Mouse (Mus musculus) intestine, postnatal 0 days (tissue): ENCODE results near the gene Acsl5. TPM values are rescaled to one million over a fixed set of nuclear protein-coding genes. Genes with fewer than 3 reads are reported as not detected.
A peak's percentile ranks its signal among the peaks of the same experiment; 100 is the strongest.

ENCODE experiments used
- ATAC-seq: fragments of 200-750 bp; cut with Nextera tagmentation; 2 replicates; pipeline ENCODE4 v1.8.0; 2017; ENCODE audit warnings: mild to moderate bottlenecking, moderate TSS enrichment, moderate library complexity
- H3K27ac ChIP-seq: fragments of 300-500 bp; sonication (generic); 2 replicates; pipeline ENCODE4 v1.5.1; 2014; ENCODE audit warnings: mild to moderate bottlenecking, low read depth, low read length, moderate library complexity
- H3K27me3 ChIP-seq: fragments of 300-500 bp; sonication (generic); replicated peaks from 2 replicates; pipeline ENCODE4 v1.6.1; 2014; ENCODE audit warnings: low read length, mixed read lengths; ENCODE audit not compliant: control insufficient read depth, insufficient read depth
- H3K36me3 ChIP-seq: fragments of 300-500 bp; sonication (generic); 2 replicates; pipeline ENCODE4 v1.6.1; 2014; ENCODE audit warnings: mild to moderate bottlenecking, moderate library complexity; ENCODE audit not compliant: control insufficient read depth, insufficient read depth
- H3K4me1 ChIP-seq: fragments of 300-500 bp; sonication (generic); replicated peaks from 2 replicates; pipeline ENCODE4 v1.6.1; 2014; ENCODE audit warnings: antibody characterized with exemption, low read length, mixed read lengths; ENCODE audit not compliant: control insufficient read depth, insufficient read depth
- H3K4me2 ChIP-seq: fragments of 300-500 bp; sonication (generic); replicated peaks from 2 replicates; pipeline ENCODE4 v1.6.1; 2014; ENCODE audit warnings: low read depth, mild to moderate bottlenecking, moderate library complexity
- H3K4me3 ChIP-seq: fragments of 300-500 bp; sonication (generic); 2 replicates; pipeline ENCODE4 v1.5.1; 2014; ENCODE audit warnings: low read depth, low read length
- H3K9ac ChIP-seq: fragments of 300-500 bp; sonication (generic); 2 replicates; pipeline ENCODE4 v1.6.1; 2014; ENCODE audit warnings: mild to moderate bottlenecking, low read depth, low read length
- H3K9me3 ChIP-seq: fragments of 300-500 bp; sonication (generic); 2 replicates; pipeline ENCODE4 v1.6.1; 2016; ENCODE audit warnings: mixed run types; ENCODE audit not compliant: control insufficient read depth
- CTCF ChIP-seq: sonication (generic); IDR thresholded peaks from 2 replicates; pipeline ENCODE4 v1.5.1; 2016; ENCODE audit warnings: low read depth, mild to moderate bottlenecking, control low read depth, antibody characterized with exemption, moderate library complexity
- WGBS: fragments of 180-500 bp; shearing (Covaris S2); extraction: QIAGEN DNeasy Blood & Tissue Kit; methylation state at CpG from one replicate; pipeline ENCODE4 v1.1.7; 2014; 5-methylcytosine and 5-hydroxymethylcytosine counted together
- polyA plus RNA-seq: library from polyadenylated mRNA; unstranded; fragments of >200 nt; fragmentation: Nextera tagmentation; extraction: Ambion mirVana; gene quantifications from 2 replicates; pipeline ENCODE4 v1.2.1, GENCODE M21; 2015

The Acsl5 gene
- polyA plus RNA-seq, 1 experiment from 2014 or later: 1,862 TPM

DNA sequence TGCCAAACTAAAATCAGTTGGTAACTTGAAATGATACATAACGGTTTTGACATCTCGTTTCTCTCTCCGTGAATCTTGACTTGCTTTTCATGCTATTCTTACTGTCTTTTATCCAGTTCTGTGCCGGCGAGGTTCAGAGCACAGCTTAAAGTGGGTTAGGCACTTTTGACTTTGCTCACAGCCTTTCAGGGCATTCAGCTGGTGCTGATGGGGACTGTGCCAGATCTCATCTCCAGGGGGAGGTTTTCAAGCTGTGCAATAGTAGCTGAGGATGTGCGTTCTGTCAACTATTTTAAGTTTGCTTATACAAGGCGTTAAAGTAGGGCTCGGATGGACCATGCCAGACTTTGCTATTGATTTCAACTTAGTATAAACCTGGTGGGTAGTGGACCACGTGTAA, 85.3 kb downstream of the Acsl5 start:
- ATAC-seq: no peak
- H3K9me3 ChIP-seq: no peaks in the 10 kb centered on the region
- no peak overlapping the region for H3K4me3 ChIP-seq
- no peak overlapping the region for H3K27ac ChIP-seq
- H3K9ac ChIP-seq: no peak overlapping the region
- no peak for TF ChIP-seq CTCF
- no peaks in the 10 kb centered on the region for H3K27me3 ChIP-seq
- H3K4me2 ChIP-seq: no peak overlapping the region
- H3K4me1 ChIP-seq: no peaks in the 10 kb centered on the region
- 76% methylated on average over 9 of the region's 9 CpGs for WGBS
- H3K36me3 ChIP-seq: 0 out of 2 replicates have a peak, but pooled peaks cover 4% of the 10 kb centered on the region

DNA sequence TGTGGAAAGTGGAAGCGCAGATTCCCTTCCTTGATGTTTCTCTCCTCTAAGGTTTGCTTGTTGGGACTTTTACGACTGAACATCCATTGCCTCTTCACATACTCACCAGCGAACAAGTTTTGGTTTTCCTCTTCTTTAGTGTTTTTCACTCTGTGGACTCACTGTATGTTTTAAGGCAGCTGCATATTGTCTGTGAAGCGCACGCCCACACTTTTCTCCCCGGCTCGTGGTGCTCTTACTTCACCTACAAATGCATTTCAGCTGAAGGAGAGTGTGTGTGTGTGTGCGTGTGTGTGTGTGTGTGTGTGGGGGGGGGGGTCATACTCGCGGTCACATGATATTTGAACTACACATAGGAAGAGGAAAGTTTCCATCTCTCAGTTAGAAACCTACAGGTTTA, 85.9 kb downstream of the Acsl5 start:
- Histone ChIP-seq H3K27ac (no peak overlapping the region), H3K9ac (no peak overlapping the region), H3K4me1 (no peaks in the 10 kb centered on the region), H3K4me3 (no peak overlapping the region), H3K4me2 (no peak overlapping the region), H3K9me3 (no peaks in the 10 kb centered on the region), H3K27me3 (no peaks in the 10 kb centered on the region), H3K36me3 (0 out of 2 replicates have a peak, but pooled peaks cover 4% of the 10 kb centered on the region)
- TF ChIP-seq CTCF: no peak
- no peak for ATAC-seq
- WGBS: 88% methylated on average over 10 of the region's 10 CpGs

DNA sequence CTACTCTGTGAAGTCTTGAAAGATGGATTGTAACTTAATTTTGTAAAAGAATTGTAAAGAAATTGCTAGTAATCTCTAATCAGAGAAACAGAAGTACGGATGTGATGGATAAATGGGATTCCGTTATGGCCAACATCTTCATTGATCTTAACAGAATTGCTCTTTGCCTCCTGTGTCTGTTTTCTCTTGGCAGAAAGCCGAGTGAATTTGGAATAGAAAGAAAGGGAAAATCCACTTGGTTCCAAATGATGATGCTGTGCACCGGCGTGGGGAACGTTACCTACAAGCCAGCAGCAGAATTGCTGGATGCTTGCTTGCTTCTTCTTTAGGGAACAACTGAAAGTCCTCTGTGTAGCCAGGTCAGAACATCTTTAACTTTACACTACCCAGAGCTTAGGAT, 88.8 kb downstream of the Acsl5 start:
- WGBS: 88% methylated on average over 6 of the region's 6 CpGs

DNA sequence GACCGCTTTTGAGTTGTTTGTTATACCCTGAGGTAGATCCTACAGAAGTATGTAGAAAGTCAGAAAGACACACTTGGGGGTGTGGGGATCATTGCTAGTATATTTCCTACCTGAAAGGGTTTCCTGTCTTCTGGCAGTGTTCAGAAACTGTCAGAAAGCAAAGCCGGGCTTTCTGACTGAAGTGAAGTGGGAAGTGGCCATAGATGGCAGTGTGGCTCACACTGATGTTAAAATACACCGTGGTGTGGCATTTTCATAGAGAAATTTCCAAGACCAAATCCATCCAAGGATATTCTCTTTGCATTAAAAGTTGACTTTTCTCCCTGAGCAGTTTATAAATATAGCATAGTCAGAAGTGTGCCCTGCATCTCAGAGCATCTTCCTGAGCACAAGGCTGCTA, 89.6 kb downstream of the Acsl5 start:
- 0 out of 2 replicates have a peak, but pooled peaks have one; percentile 29 for TF ChIP-seq CTCF
- no peak overlapping the region for H3K4me3 ChIP-seq
- no peaks in the 10 kb centered on the region for H3K4me1 ChIP-seq
- H3K27me3 ChIP-seq: no peaks in the 10 kb centered on the region
- ATAC-seq: no peak
- 68% methylated on average over 3 of the region's 3 CpGs for WGBS
- H3K9me3 ChIP-seq: no peaks in the 10 kb centered on the region
- no peak overlapping the region for H3K4me2 ChIP-seq
- H3K36me3 ChIP-seq: no peaks in the 10 kb centered on the region
- no peak overlapping the region for H3K27ac ChIP-seq
- no peak overlapping the region for H3K9ac ChIP-seq

More for the DNA sequence above, 88.8 kb downstream of the Acsl5 start:
- H3K36me3 ChIP-seq: no peaks in the 10 kb centered on the region
- no peak overlapping the region for H3K9ac ChIP-seq
- H3K27me3 ChIP-seq: no peaks in the 10 kb centered on the region
- no peak overlapping the region for H3K4me3 ChIP-seq
- no peak overlapping the region for H3K27ac ChIP-seq
- no peaks in the 10 kb centered on the region for H3K4me1 ChIP-seq
- ATAC-seq: no peak
- H3K4me2 ChIP-seq: no peak overlapping the region
- no peaks in the 10 kb centered on the region for H3K9me3 ChIP-seq
- TF ChIP-seq CTCF: no peak

DNA sequence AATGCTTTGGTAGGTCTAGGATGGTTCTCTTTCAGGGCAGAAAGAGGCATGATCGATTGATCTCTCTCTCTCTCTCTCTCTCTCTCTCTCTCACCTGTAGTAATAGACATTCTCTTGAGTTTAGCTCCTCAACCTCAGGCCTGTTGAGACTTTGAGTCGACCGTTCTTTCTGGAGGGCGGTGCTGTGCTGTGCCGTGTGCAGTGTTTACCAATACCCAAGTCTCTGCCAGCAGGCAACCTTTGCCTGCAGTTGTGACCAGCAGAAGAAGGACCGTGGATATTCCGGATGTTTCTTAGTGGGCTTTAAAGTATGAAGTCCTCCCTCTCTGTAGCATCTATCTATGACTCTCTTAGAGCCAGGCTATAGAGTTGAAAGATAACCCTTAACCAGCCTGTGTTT, 90.7 kb downstream of the Acsl5 start:
- H3K4me3 ChIP-seq: no peak overlapping the region
- 66% methylated on average over 7 of the region's 7 CpGs for WGBS
- ATAC-seq: 0 out of 2 replicates have a peak, but pooled peaks have one; percentile 31
- no peak overlapping the region for H3K4me2 ChIP-seq
- H3K4me1 ChIP-seq: no peaks in the 10 kb centered on the region
- H3K9me3 ChIP-seq: no peaks in the 10 kb centered on the region
- H3K36me3 ChIP-seq: no peaks in the 10 kb centered on the region
- no peaks in the 10 kb centered on the region for H3K27me3 ChIP-seq
- TF ChIP-seq CTCF: no peak
- no peak overlapping the region for H3K27ac ChIP-seq
- no peak overlapping the region for H3K9ac ChIP-seq

DNA sequence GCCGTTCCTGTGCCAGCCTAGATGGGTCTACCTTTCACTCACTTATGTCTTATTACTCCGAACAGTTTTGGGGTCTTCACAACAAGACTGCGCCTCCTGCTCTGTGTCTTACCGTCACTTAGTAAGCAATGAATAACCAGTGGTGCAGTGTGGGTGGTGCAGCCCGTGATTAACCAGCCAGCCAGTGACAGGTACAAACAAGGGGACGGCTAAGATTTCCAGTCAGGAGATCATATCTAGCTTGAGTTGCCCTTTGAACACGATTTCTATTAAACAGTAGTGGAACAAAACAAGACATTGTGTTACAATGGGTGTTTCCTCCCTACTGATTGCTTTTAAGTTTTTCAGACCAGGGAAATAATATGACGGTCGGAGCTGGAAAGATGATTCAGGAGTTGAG, 91.5 kb downstream of the Acsl5 start:
- no peak for TF ChIP-seq CTCF
- Histone ChIP-seq H3K27me3 (no peaks in the 10 kb centered on the region), H3K27ac (no peak overlapping the region; the same call in 1 of the 2 replicates), H3K9me3 (no peaks in the 10 kb centered on the region), H3K4me2 (no peak overlapping the region), H3K4me3 (no peak overlapping the region), H3K4me1 (no peaks in the 10 kb centered on the region), H3K36me3 (no peaks in the 10 kb centered on the region), H3K9ac (no peak overlapping the region)
- 52% methylated on average over 9 of the region's 9 CpGs for WGBS
- ATAC-seq: peak; percentile 77

Other genes starting within 250 kb of the Acsl5 start
- 6.3 and 6.6 TPM in 2 replicates for gene Gpam, start 124.7 kb upstream of the Acsl5 start, polyA plus RNA-seq
- not detected in 2 replicates for gene Tectb, start 71.2 kb upstream of the Acsl5 start, polyA plus RNA-seq
- gene Gucy2g, start 10.7 kb upstream of the Acsl5 start, polyA plus RNA-seq: 0.12 and 0.17 TPM in 2 replicates
- gene Zdhhc6, start 64.1 kb downstream of the Acsl5 start, polyA plus RNA-seq: 39.8 and 44.7 TPM in 2 replicates
- 21.3 and 23.2 TPM in 2 replicates for gene Vti1a, start 64.4 kb downstream of the Acsl5 start, polyA plus RNA-seq